Mouse (Mus musculus) heart, embryonic 11.5 days (tissue): ENCODE data around the gene LTO1. TPM values are rescaled to one million over a fixed set of nuclear protein-coding genes. Genes with fewer than 3 reads are reported as not detected.

ENCODE experiments used
- ATAC-seq: fragments of 200-750 bp; cut with Nextera tagmentation; replicated peaks from 2 replicates; pipeline ENCODE4 v1.8.0; 2017; ENCODE audit warnings: moderate library complexity; ENCODE audit not compliant: insufficient number of reproducible peaks, low FRiP score, low TSS enrichment
- H3K27ac ChIP-seq: fragments of 300-500 bp; sonication (generic); 2 replicates; pipeline ENCODE4 v1.5.1; 2014; ENCODE audit warnings: mild to moderate bottlenecking, low read depth, low read length
- H3K27me3 ChIP-seq: fragments of 300-500 bp; sonication (generic); 2 replicates; pipeline ENCODE4 v1.6.1; 2014; ENCODE audit warnings: mild to moderate bottlenecking, low read length, mixed read lengths; ENCODE audit not compliant: control insufficient read depth, insufficient read depth
- H3K36me3 ChIP-seq: fragments of 300-500 bp; sonication (generic); 2 replicates; pipeline ENCODE4 v1.6.1; 2014; ENCODE audit warnings: mild to moderate bottlenecking, low read length, moderate library complexity, mixed read lengths; ENCODE audit not compliant: control insufficient read depth, insufficient read depth
- H3K4me1 ChIP-seq: fragments of 300-500 bp; sonication (generic); 2 replicates; pipeline ENCODE4 v1.6.1; 2014; ENCODE audit warnings: low read length; ENCODE audit not compliant: control insufficient read depth, insufficient read depth
- H3K4me2 ChIP-seq: fragments of 300-500 bp; sonication (generic); 2 replicates; pipeline ENCODE4 v1.6.1; 2014; ENCODE audit warnings: mild to moderate bottlenecking, moderate library complexity
- H3K4me3 ChIP-seq: fragments of 300-500 bp; sonication (generic); 2 replicates; pipeline ENCODE4 v1.5.1; 2014; ENCODE audit warnings: low read depth, low read length
- H3K9ac ChIP-seq: fragments of 300-500 bp; sonication (generic); 2 replicates; pipeline ENCODE4 v1.6.1; 2014; ENCODE audit warnings: mild to moderate bottlenecking, low read depth, low read length, moderate library complexity
- H3K9me3 ChIP-seq: fragments of 300-500 bp; sonication (generic); replicated peaks from 2 replicates; pipeline ENCODE4 v1.6.1; 2016; ENCODE audit warnings: low read length; ENCODE audit not compliant: control insufficient read depth
- WGBS: fragments of 180-500 bp; shearing (Covaris S2); extraction: QIAGEN DNeasy Blood & Tissue Kit; methylation state at CpG from one replicate; pipeline ENCODE4 v1.1.7; 2014; ENCODE audit not compliant: insufficient replicate concordance; 5-methylcytosine and 5-hydroxymethylcytosine counted together
- polyA plus RNA-seq: library from polyadenylated mRNA; unstranded; fragments of >200 nt; fragmentation: Nextera tagmentation; extraction: Ambion mirVana; gene quantifications from 2 replicates; pipeline ENCODE4 v1.2.1, GENCODE M21; 2014

LTO1 gene
- polyA plus RNA-seq, 1 experiment from 2014 or later: 17.1 TPM

- H3K27me3 ChIP-seq: 0 out of 2 replicates have a peak, but pooled peaks cover 3% of the 10 kb centered on the region
- peak; percentile 27; the same call in 1 of the 2 replicates for ATAC-seq
- peaks cover 16% of the 10 kb centered on the region for H3K36me3 ChIP-seq
- peak overlapping the region; percentile 97 for H3K27ac ChIP-seq
- WGBS: under 1% methylated on average over 22 of the region's 22 CpGs
- peak overlapping the region; percentile 79 for H3K4me3 ChIP-seq
- peaks cover 21% of the 10 kb centered on the region for H3K4me1 ChIP-seq
- no peaks in the 10 kb centered on the region for H3K9me3 ChIP-seq
- peak overlapping the region; percentile 96 for H3K9ac ChIP-seq
- peak overlapping the region; percentile 98 for H3K4me2 ChIP-seq
Measured at GRCm38 (mm10) chr7:144940003-144940571, 25.2 kb downstream of the LTO1 start.

GRCm38 (mm10) chr7:144940585-144940984 is 25.7 kb downstream of the LTO1 start:
- H3K9ac ChIP-seq: peak overlapping the region; percentile 96
- under 1% methylated on average over 11 of the region's 11 CpGs for WGBS
- no peak for ATAC-seq

GRCm38 (mm10) chr7:144941242-144941831 is 26.4 kb downstream of the LTO1 start:
- Histone ChIP-seq H3K27me3 (0 out of 2 replicates have a peak, but pooled peaks cover 3% of the 10 kb centered on the region), H3K4me1 (peaks cover 15% of the 10 kb centered on the region), H3K27ac (peak overlapping the region; percentile 97), H3K36me3 (peaks cover 9% of the 10 kb centered on the region), H3K4me3 (peak overlapping the region; percentile 79), H3K9me3 (no peaks in the 10 kb centered on the region), H3K4me2 (peak overlapping the region; percentile 98), H3K9ac (peak overlapping the region; percentile 96)
- peak; percentile 64 for ATAC-seq
- WGBS: under 1% methylated on average over 39 of the region's 39 CpGs

More at GRCm38 (mm10) chr7:144940585-144940984, 25.7 kb downstream of the LTO1 start:
- Histone ChIP-seq H3K9me3 (no peaks in the 10 kb centered on the region), H3K27ac (peak overlapping the region; percentile 97), H3K4me3 (peak overlapping the region; percentile 79), H3K36me3 (peaks cover 16% of the 10 kb centered on the region), H3K27me3 (0 out of 2 replicates have a peak, but pooled peaks cover 3% of the 10 kb centered on the region), H3K4me2 (peak overlapping the region; percentile 98), H3K4me1 (peaks cover 21% of the 10 kb centered on the region)

GRCm38 (mm10) chr7:144942071-144942743 is 27.3 kb downstream of the LTO1 start:
- Histone ChIP-seq H3K4me1 (peaks cover 15% of the 10 kb centered on the region), H3K27me3 (0 out of 2 replicates have a peak, but pooled peaks cover 3% of the 10 kb centered on the region), H3K4me2 (peak overlapping the region; percentile 98), H3K9ac (peak overlapping the region; percentile 67), H3K9me3 (no peaks in the 10 kb centered on the region), H3K4me3 (peak overlapping the region; percentile 79), H3K36me3 (peaks cover under 1% of the 10 kb centered on the region; the same call in 1 of the 2 replicates), H3K27ac (peak overlapping the region; percentile 81)
- 1% methylated on average over 35 of the region's 35 CpGs for WGBS
- no peak for ATAC-seq

- ATAC-seq: no peak
- Histone ChIP-seq H3K4me2 (peak overlapping the region; percentile 98), H3K36me3 (no peaks in the 10 kb centered on the region), H3K4me1 (peaks cover 15% of the 10 kb centered on the region), H3K9ac (peak overlapping the region; percentile 67), H3K27me3 (0 out of 2 replicates have a peak, but pooled peaks cover 3% of the 10 kb centered on the region), H3K27ac (peak overlapping the region; percentile 81), H3K4me3 (peak overlapping the region; percentile 79), H3K9me3 (no peaks in the 10 kb centered on the region)
- 0% methylated on average over 20 of the region's 20 CpGs for WGBS
Measured at GRCm38 (mm10) chr7:144942744-144943135, 27.8 kb downstream of the LTO1 start.

GRCm38 (mm10) chr7:144943254-144943653 is 28.4 kb downstream of the LTO1 start:
- Histone ChIP-seq H3K9me3 (no peaks in the 10 kb centered on the region), H3K9ac (peak overlapping the region; percentile 67), H3K4me2 (peak overlapping the region; percentile 98), H3K4me1 (peaks cover 12% of the 10 kb centered on the region), H3K4me3 (peak overlapping the region; percentile 79), H3K36me3 (no peaks in the 10 kb centered on the region), H3K27ac (peak overlapping the region; percentile 81), H3K27me3 (0 out of 2 replicates have a peak, but pooled peaks cover 3% of the 10 kb centered on the region)
- ATAC-seq: peak; percentile 15
- WGBS: under 1% methylated on average over 44 of the region's 45 CpGs

- H3K4me2 ChIP-seq: no peak overlapping the region
- 41% methylated on average over 12 of the region's 12 CpGs for WGBS
- H3K9me3 ChIP-seq: no peaks in the 10 kb centered on the region
- peaks cover 11% of the 10 kb centered on the region for H3K4me1 ChIP-seq
- 0 out of 2 replicates have a peak overlapping the region, but pooled peaks have one; percentile 7 for H3K27ac ChIP-seq
- no peak overlapping the region for H3K9ac ChIP-seq
- H3K27me3 ChIP-seq: no peaks in the 10 kb centered on the region
- ATAC-seq: no peak
- no peaks in the 10 kb centered on the region for H3K36me3 ChIP-seq
- no peak overlapping the region for H3K4me3 ChIP-seq
Measured at GRCm38 (mm10) chr7:144958509-144959395, 43.9 kb downstream of the LTO1 start.

- no peaks in the 10 kb centered on the region for H3K9me3 ChIP-seq
- H3K4me3 ChIP-seq: no peak overlapping the region
- no peak overlapping the region for H3K27ac ChIP-seq
- H3K27me3 ChIP-seq: no peaks in the 10 kb centered on the region
- WGBS: 84% methylated on average over 1 of the region's 1 CpGs
- no peak overlapping the region for H3K9ac ChIP-seq
- no peak overlapping the region for H3K4me2 ChIP-seq
- no peak for ATAC-seq
- H3K36me3 ChIP-seq: no peaks in the 10 kb centered on the region
- peaks cover 2% of the 10 kb centered on the region for H3K4me1 ChIP-seq
Measured at GRCm38 (mm10) chr7:144963911-144964310, 49.0 kb downstream of the LTO1 start.
